Mouse (Mus musculus) liver, postnatal 0 days (tissue): ENCODE data around the gene Fbll1. TPM values are rescaled to one million over a fixed set of nuclear protein-coding genes. Genes with fewer than 3 reads are reported as not detected.
"Not testable (repeated sequence)": the region's sequence is repeated elsewhere in the genome, so short reads cannot be mapped to it uniquely, and the experiment has no call there.

Experiments
- ATAC-seq: fragments of 200-750 bp; cut with Nextera tagmentation; 2 replicates; pipeline ENCODE4 v1.8.0; 2017; ENCODE audit warnings: mild to moderate bottlenecking, moderate library complexity
- DNase-seq: peaks from one replicate; pipeline ENCODE4 v3.0.0-alpha.2; 2016
- H3K27ac ChIP-seq: fragments of 300-500 bp; sonication (generic); 2 replicates; pipeline ENCODE4 v1.5.1; 2014; ENCODE audit warnings: antibody characterized with exemption, moderate library complexity, mild to moderate bottlenecking, low read depth
- H3K27me3 ChIP-seq: fragments of 300-500 bp; sonication (generic); 2 replicates; pipeline ENCODE4 v1.6.1; 2014; ENCODE audit warnings: low read length, control low read depth, mixed read lengths; ENCODE audit not compliant: insufficient read depth
- H3K36me3 ChIP-seq: fragments of 300-500 bp; sonication (generic); replicated peaks from 2 replicates; pipeline ENCODE4 v1.6.1; 2014; ENCODE audit warnings: mild to moderate bottlenecking, control low read depth, low read length, moderate library complexity, mixed read lengths; ENCODE audit not compliant: insufficient read depth
- H3K4me1 ChIP-seq: fragments of 300-500 bp; sonication (generic); 2 replicates; pipeline ENCODE4 v1.6.1; 2014; ENCODE audit warnings: antibody characterized with exemption, mild to moderate bottlenecking, control low read depth; ENCODE audit not compliant: insufficient read depth
- H3K4me2 ChIP-seq: fragments of 300-500 bp; sonication (generic); 2 replicates; pipeline ENCODE4 v1.6.1; 2014; ENCODE audit warnings: low read depth, mild to moderate bottlenecking, low read length, moderate library complexity, mixed read lengths
- H3K4me3 ChIP-seq: fragments of 300-500 bp; sonication (generic); 2 replicates; pipeline ENCODE4 v1.5.1; 2014; ENCODE audit warnings: low read depth, low read length
- H3K9ac ChIP-seq: fragments of 300-500 bp; sonication (generic); replicated peaks from 2 replicates; pipeline ENCODE4 v1.6.1; 2014; ENCODE audit warnings: mild to moderate bottlenecking, moderate library complexity
- H3K9me3 ChIP-seq: fragments of 300-500 bp; sonication (generic); 2 replicates; pipeline ENCODE4 v1.6.1; 2016; ENCODE audit warnings: mild to moderate bottlenecking, control low read depth, low read length, mixed read lengths
- CTCF ChIP-seq: sonication (generic); IDR thresholded peaks from 2 replicates; pipeline ENCODE4 v1.5.1; 2016; ENCODE audit warnings: antibody characterized with exemption, low read depth
- EP300 ChIP-seq: IDR thresholded peaks from 2 replicates; pipeline ENCODE4 v1.6.1; 2016; ENCODE audit warnings: antibody characterized with exemption, low read depth, mild to moderate bottlenecking
- WGBS: fragments of 180-500 bp; shearing (Covaris S2); extraction: QIAGEN DNeasy Blood & Tissue Kit; methylation state at CpG from one replicate; pipeline ENCODE4 v1.1.7; 2014; ENCODE audit not compliant: insufficient replicate concordance; 5-methylcytosine and 5-hydroxymethylcytosine counted together
- polyA plus RNA-seq: library from polyadenylated mRNA; unstranded; fragments of >200 nt; fragmentation: Nextera tagmentation; extraction: Ambion mirVana; gene quantifications from 2 replicates; pipeline ENCODE4 v1.2.1, GENCODE M21; 2015

The Fbll1 gene
- polyA plus RNA-seq, 1 experiment from 2014 or later, result not detected

GRCm38 (mm10) chr11:35827714-35828113 is 29.0 kb upstream of the Fbll1 start:
- 0 out of 2 replicates have a peak overlapping the region, but pooled peaks have one; percentile 24 for H3K27ac ChIP-seq
- no peak for DNase-seq
- 68% methylated on average over 6 of the region's 6 CpGs for WGBS

GRCm38 (mm10) chr11:35816316-35816715 is 17.6 kb upstream of the Fbll1 start:
- TF ChIP-seq EP300 (no peak), CTCF (no peak)
- H3K4me3 ChIP-seq, result no peak overlapping the region
- no peak for DNase-seq
- no peak overlapping the region for H3K27ac ChIP-seq
- no peak for ATAC-seq
- peaks cover 84% of the 10 kb centered on the region for H3K36me3 ChIP-seq
- H3K27me3 ChIP-seq, result no peaks in the 10 kb centered on the region
- no peaks in the 10 kb centered on the region for H3K4me1 ChIP-seq
- WGBS, result 85% methylated on average over 12 of the region's 12 CpGs
- no peaks in the 10 kb centered on the region for H3K9me3 ChIP-seq
- H3K9ac ChIP-seq, result no peak overlapping the region
- H3K4me2 ChIP-seq, result no peak overlapping the region

More at GRCm38 (mm10) chr11:35827714-35828113, 29.0 kb upstream of the Fbll1 start:
- Histone ChIP-seq H3K36me3 (peaks cover 76% of the 10 kb centered on the region), H3K9ac (no peak overlapping the region), H3K9me3 (no peaks in the 10 kb centered on the region), H3K4me1 (no peaks in the 10 kb centered on the region), H3K4me2 (no peak overlapping the region), H3K27me3 (no peaks in the 10 kb centered on the region), H3K4me3 (no peak overlapping the region)
- no peak for ATAC-seq
- no peak for TF ChIP-seq EP300
- TF ChIP-seq CTCF, result no peak

- Histone ChIP-seq H3K4me1 (no peaks in the 10 kb centered on the region), H3K4me3 (no peak overlapping the region), H3K9ac (no peak overlapping the region), H3K27ac (no peak overlapping the region), H3K4me2 (no peak overlapping the region), H3K36me3 (peaks cover 80% of the 10 kb centered on the region), H3K9me3 (no peaks in the 10 kb centered on the region), H3K27me3 (no peaks in the 10 kb centered on the region)
- ATAC-seq (0 out of 2 replicates have a peak, but pooled peaks have one; percentile 41), DNase-seq (no peak)
- no peak for TF ChIP-seq CTCF
- TF ChIP-seq EP300, result no peak
- 85% methylated on average over 10 of the region's 10 CpGs for WGBS
These were observed 12.8 kb upstream of the Fbll1 start for GRCm38 (mm10) chr11:35811458-35811857.

- Histone ChIP-seq H3K4me2 (no peak overlapping the region), H3K27me3 (peaks cover 35% of the 10 kb centered on the region), H3K4me1 (no peaks in the 10 kb centered on the region), H3K4me3 (no peak overlapping the region), H3K36me3 (no peaks in the 10 kb centered on the region), H3K9me3 (no peaks in the 10 kb centered on the region), H3K27ac (no peak overlapping the region), H3K9ac (no peak overlapping the region)
- WGBS, result 67% methylated on average over 5 of the region's 5 CpGs
- DNase-seq (no peak), ATAC-seq (no peak)
- TF ChIP-seq CTCF (no peak), EP300 (no peak)
These were observed 2.6 kb upstream of the Fbll1 start for GRCm38 (mm10) chr11:35801332-35801731.

- DNase-seq (no peak), ATAC-seq (no peak)
- Histone ChIP-seq H3K36me3 (no peaks in the 10 kb centered on the region), H3K27me3 (peaks cover 42% of the 10 kb centered on the region), H3K27ac (no peak overlapping the region), H3K9me3 (no peaks in the 10 kb centered on the region), H3K9ac (no peak overlapping the region), H3K4me2 (peak overlapping the region; percentile 31), H3K4me1 (no peaks in the 10 kb centered on the region), H3K4me3 (no peak overlapping the region)
- 7% methylated on average over 21 of the region's 23 CpGs for WGBS
- no peak for TF ChIP-seq EP300
- TF ChIP-seq CTCF, result no peak
These were observed 226 bp downstream of the Fbll1 start for GRCm38 (mm10) chr11:35798495-35798820.

GRCm38 (mm10) chr11:35797751-35798494 is 761 bp downstream of the Fbll1 start:
- no peaks in the 10 kb centered on the region for H3K36me3 ChIP-seq
- H3K4me3 ChIP-seq, result no peak overlapping the region
- TF ChIP-seq EP300 (no peak), CTCF (no peak)
- no peaks in the 10 kb centered on the region for H3K9me3 ChIP-seq
- no peaks in the 10 kb centered on the region for H3K4me1 ChIP-seq
- peaks cover 42% of the 10 kb centered on the region for H3K27me3 ChIP-seq
- no peak overlapping the region for H3K9ac ChIP-seq
- DNase-seq (no peak), ATAC-seq (no peak)
- H3K4me2 ChIP-seq, result peak overlapping the region; percentile 31
- 6% methylated on average over 48 of the region's 86 CpGs for WGBS
- no peak overlapping the region for H3K27ac ChIP-seq

GRCm38 (mm10) chr11:35792800-35793199 is 5.9 kb downstream of the Fbll1 start:
- H3K4me3 ChIP-seq, H3K36me3 ChIP-seq, H3K4me2 ChIP-seq, DNase-seq, H3K9ac ChIP-seq, H3K27ac ChIP-seq, H3K4me1 ChIP-seq, ATAC-seq, H3K9me3 ChIP-seq: not testable (repeated sequence)
- H3K27me3 ChIP-seq, result peaks cover 21% of the 10 kb centered on the region
- 61% methylated on average over 5 of the region's 5 CpGs for WGBS
